Mouse (Mus musculus) liver, embryonic 12.5 days (tissue): Measurements from ENCODE around the gene Gm4952. TPM values are rescaled to one million over a fixed set of nuclear protein-coding genes. Genes with fewer than 3 reads are reported as not detected.

ENCODE experiments used
- ATAC-seq: fragments of 200-750 bp; cut with Nextera tagmentation; 2 replicates; pipeline ENCODE4 v1.8.0; 2017; ENCODE audit warnings: moderate number of reproducible peaks, mild to moderate bottlenecking, moderate library complexity
- H3K27ac ChIP-seq: fragments of 300-500 bp; sonication (generic); 2 replicates; pipeline ENCODE4 v1.5.1; 2016; ENCODE audit warnings: mild to moderate bottlenecking
- H3K27me3 ChIP-seq: fragments of 300-500 bp; sonication (generic); replicated peaks from 2 replicates; pipeline ENCODE4 v1.6.1; 2016; ENCODE audit warnings: mild to moderate bottlenecking, moderate library complexity
- H3K36me3 ChIP-seq: fragments of 300-500 bp; sonication (generic); 2 replicates; pipeline ENCODE4 v1.6.1; 2016; ENCODE audit warnings: mild to moderate bottlenecking, moderate library complexity
- H3K4me1 ChIP-seq: fragments of 300-500 bp; sonication (generic); 2 replicates; pipeline ENCODE4 v1.6.1; 2016
- H3K4me2 ChIP-seq: fragments of 300-500 bp; sonication (generic); 2 replicates; pipeline ENCODE4 v1.6.1; 2016; ENCODE audit warnings: mild to moderate bottlenecking, moderate library complexity
- H3K4me3 ChIP-seq: fragments of 300-500 bp; sonication (generic); 2 replicates; pipeline ENCODE4 v1.5.1; 2016; ENCODE audit warnings: mild to moderate bottlenecking, moderate library complexity
- H3K9ac ChIP-seq: fragments of 300-500 bp; sonication (generic); 2 replicates; pipeline ENCODE4 v1.6.1; 2016; ENCODE audit warnings: mild to moderate bottlenecking, moderate library complexity
- H3K9me3 ChIP-seq: fragments of 300-500 bp; sonication (generic); replicated peaks from 2 replicates; pipeline ENCODE4 v1.6.1; 2016; ENCODE audit warnings: mild to moderate bottlenecking, moderate library complexity
- WGBS: fragments of 180-500 bp; shearing (Covaris S2); methylation state at CpG from one replicate; pipeline ENCODE4 v1.1.7; 2016; ENCODE audit not compliant: insufficient replicate concordance; 5-methylcytosine and 5-hydroxymethylcytosine counted together
- polyA plus RNA-seq: library from polyadenylated mRNA; unstranded; fragments of >200 nt; fragmentation: Nextera tagmentation; extraction: Ambion mirVana; gene quantifications from 2 replicates; pipeline ENCODE4 v1.2.1, GENCODE M21; 2016

Gene Gm4952
- polyA plus RNA-seq, 1 experiment from 2014 or later: 0.68 TPM

- WGBS: 56% methylated on average over 7 of the region's 7 CpGs
- peak overlapping the region; percentile 74 for H3K4me3 ChIP-seq
- peak overlapping the region; percentile 82 for H3K9ac ChIP-seq
- no peak for ATAC-seq
- no peaks in the 10 kb centered on the region for H3K27me3 ChIP-seq
- peaks cover 49% of the 10 kb centered on the region for H3K4me1 ChIP-seq
- H3K4me2 ChIP-seq: peak overlapping the region; percentile 80
- H3K36me3 ChIP-seq: peaks cover 35% of the 10 kb centered on the region
- peak overlapping the region; percentile 1; the same call in 1 of the 2 replicates for H3K27ac ChIP-seq
- no peaks in the 10 kb centered on the region for H3K9me3 ChIP-seq
Observed at GRCm38 (mm10) chr19:12575107-12575506, 24.7 kb upstream of the Gm4952 start.

DNA sequence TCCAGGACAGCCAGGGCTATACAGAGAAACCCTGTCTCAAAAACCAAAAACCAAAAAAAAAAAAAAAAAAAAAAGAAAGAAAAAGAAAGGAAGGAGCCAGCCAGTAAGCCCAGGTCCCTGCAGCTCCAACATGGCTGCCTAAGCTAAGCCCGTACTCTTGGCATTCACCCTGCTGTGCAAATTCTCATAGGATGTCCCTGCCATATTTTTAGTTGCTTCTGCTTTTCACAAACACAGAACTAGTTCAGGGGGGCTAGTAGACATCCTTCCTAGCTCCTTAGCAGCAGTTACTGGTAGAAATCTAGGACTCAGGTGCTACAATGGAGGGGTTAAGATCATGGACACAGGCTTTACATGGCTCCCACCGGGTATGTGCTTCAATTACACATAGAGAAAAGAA is 24.3 kb upstream of the Gm4952 start:
- H3K4me3 ChIP-seq: peak overlapping the region; percentile 74
- no peaks in the 10 kb centered on the region for H3K9me3 ChIP-seq
- H3K36me3 ChIP-seq: peaks cover 35% of the 10 kb centered on the region
- WGBS: 69% methylated on average over 2 of the region's 2 CpGs
- peak overlapping the region; percentile 42; the same call in 1 of the 2 replicates for H3K9ac ChIP-seq
- H3K27ac ChIP-seq: peak overlapping the region; percentile 34; the same call in 1 of the 2 replicates
- peak overlapping the region; percentile 80 for H3K4me2 ChIP-seq
- peaks cover 49% of the 10 kb centered on the region for H3K4me1 ChIP-seq
- ATAC-seq: no peak
- no peaks in the 10 kb centered on the region for H3K27me3 ChIP-seq

GRCm38 (mm10) chr19:12576639-12577038 is 23.1 kb upstream of the Gm4952 start:
- Histone ChIP-seq H3K4me3 (no peak overlapping the region), H3K27me3 (no peaks in the 10 kb centered on the region), H3K36me3 (peaks cover 35% of the 10 kb centered on the region), H3K27ac (no peak overlapping the region), H3K4me1 (peaks cover 49% of the 10 kb centered on the region), H3K9ac (no peak overlapping the region), H3K9me3 (no peaks in the 10 kb centered on the region), H3K4me2 (peak overlapping the region; percentile 80)
- ATAC-seq: no peak
- 52% methylated on average over 2 of the region's 2 CpGs for WGBS

- Histone ChIP-seq H3K4me2 (no peak overlapping the region), H3K27me3 (no peaks in the 10 kb centered on the region), H3K4me3 (no peak overlapping the region), H3K27ac (no peak overlapping the region), H3K9me3 (no peaks in the 10 kb centered on the region), H3K4me1 (no peaks in the 10 kb centered on the region), H3K36me3 (peaks cover 59% of the 10 kb centered on the region), H3K9ac (no peak overlapping the region)
- WGBS: 62% methylated on average over 4 of the region's 4 CpGs
- ATAC-seq: no peak
Observed at GRCm38 (mm10) chr19:12585310-12585709, 14.5 kb upstream of the Gm4952 start.

GRCm38 (mm10) chr19:12591908-12592307 is 7.9 kb upstream of the Gm4952 start:
- peaks cover 11% of the 10 kb centered on the region; the same call in 1 of the 2 replicates for H3K4me1 ChIP-seq
- no peaks in the 10 kb centered on the region for H3K9me3 ChIP-seq
- no peak overlapping the region for H3K27ac ChIP-seq
- WGBS: 17% methylated on average over 1 of the region's 1 CpGs
- no peak overlapping the region for H3K4me3 ChIP-seq
- peaks cover 16% of the 10 kb centered on the region for H3K27me3 ChIP-seq
- no peak overlapping the region for H3K9ac ChIP-seq
- H3K36me3 ChIP-seq: peaks cover 32% of the 10 kb centered on the region
- no peak overlapping the region for H3K4me2 ChIP-seq
- peak; percentile 54 for ATAC-seq

DNA sequence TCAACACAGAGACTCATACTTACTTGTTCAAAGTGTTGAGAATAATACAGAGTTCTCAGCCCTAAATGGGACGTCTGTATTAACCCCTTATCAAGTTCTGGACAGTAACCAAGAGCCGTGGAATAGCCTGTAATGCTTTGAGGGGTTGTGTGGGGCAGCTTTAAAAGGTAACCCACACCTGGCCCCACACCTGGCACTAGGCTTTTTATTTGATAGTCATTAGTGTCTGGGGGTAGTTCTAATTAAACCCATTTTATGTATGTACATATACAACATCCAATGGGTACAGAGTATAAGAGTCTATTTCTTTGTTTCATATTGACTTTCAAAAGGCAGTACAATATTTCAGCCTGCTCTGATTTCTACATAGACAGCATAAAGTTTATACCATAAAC is 4.6 kb upstream of the Gm4952 start:
- Histone ChIP-seq H3K36me3 (peaks cover 6% of the 10 kb centered on the region; the same call in 1 of the 2 replicates), H3K9ac (no peak overlapping the region), H3K4me2 (peak overlapping the region; percentile 79), H3K4me1 (peaks cover 11% of the 10 kb centered on the region; the same call in 1 of the 2 replicates), H3K27me3 (peaks cover 21% of the 10 kb centered on the region), H3K4me3 (no peak overlapping the region), H3K9me3 (no peaks in the 10 kb centered on the region), H3K27ac (no peak overlapping the region)
- no peak; the same call in 1 of the 2 replicates for ATAC-seq
- WGBS: 41% methylated on average over 2 of the region's 2 CpGs

- Histone ChIP-seq H3K4me1 (peaks cover 11% of the 10 kb centered on the region; the same call in 1 of the 2 replicates), H3K27me3 (peaks cover 21% of the 10 kb centered on the region), H3K27ac (peak overlapping the region; percentile 40; the same call in 1 of the 2 replicates), H3K9ac (peak overlapping the region; percentile 54), H3K9me3 (no peaks in the 10 kb centered on the region), H3K36me3 (0 out of 2 replicates have a peak, but pooled peaks cover 6% of the 10 kb centered on the region), H3K4me3 (peak overlapping the region; percentile 58), H3K4me2 (peak overlapping the region; percentile 79)
- WGBS: under 1% methylated on average over 49 of the region's 49 CpGs
- ATAC-seq: peak; percentile 80
Observed at GRCm38 (mm10) chr19:12595530-12596289, 4.1 kb upstream of the Gm4952 start.

DNA sequence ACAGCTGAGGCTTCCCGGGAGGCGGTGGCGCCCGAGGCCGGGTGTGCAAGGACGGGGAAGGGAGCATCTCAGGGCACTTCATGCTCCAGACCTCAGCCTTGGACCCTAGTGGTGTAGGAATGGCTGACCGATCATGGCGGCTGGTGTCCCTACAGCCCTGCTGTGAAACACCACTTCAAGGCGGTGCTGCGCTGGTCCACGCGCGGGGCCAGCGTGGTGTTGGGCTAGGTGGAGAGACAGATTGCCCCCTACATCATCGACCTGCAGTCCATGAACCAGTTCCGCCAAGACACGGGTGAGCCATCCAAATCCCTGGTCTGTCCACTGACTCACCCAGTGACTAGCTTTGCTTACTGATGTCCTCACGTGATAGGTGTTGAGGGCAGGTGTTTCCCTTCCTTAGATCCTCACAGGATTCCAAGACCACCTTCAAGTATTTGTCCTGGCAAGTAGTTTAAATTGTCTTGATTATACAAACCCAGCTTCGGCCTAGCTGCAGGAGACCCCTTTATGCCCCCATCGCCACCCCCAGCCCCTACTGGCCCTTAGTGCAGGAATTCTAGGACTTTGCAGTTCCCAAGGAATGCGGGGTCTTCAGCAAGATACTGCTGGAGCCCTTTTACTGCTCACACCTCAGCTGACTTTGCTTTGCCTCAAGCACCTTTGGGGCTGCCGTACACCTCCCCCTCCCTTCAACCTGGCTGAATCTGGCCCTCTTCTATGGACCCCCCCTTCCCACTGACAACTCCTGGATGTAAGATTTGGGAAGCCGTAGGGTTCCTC is 3.3 kb upstream of the Gm4952 start:
- 18% methylated on average over 23 of the region's 23 CpGs for WGBS
- H3K27ac ChIP-seq: no peak overlapping the region; the same call in 1 of the 2 replicates
- peak; percentile 29 for ATAC-seq

GRCm38 (mm10) chr19:12597073-12597405 is 2.7 kb upstream of the Gm4952 start:
- no peak for ATAC-seq
- peaks cover 21% of the 10 kb centered on the region for H3K27me3 ChIP-seq
- peak overlapping the region; percentile 79; the same call in 1 of the 2 replicates for H3K4me2 ChIP-seq
- WGBS: 71% methylated on average over 3 of the region's 3 CpGs
- no peak overlapping the region for H3K4me3 ChIP-seq
- H3K9me3 ChIP-seq: no peaks in the 10 kb centered on the region
- H3K4me1 ChIP-seq: peaks cover 11% of the 10 kb centered on the region; the same call in 1 of the 2 replicates
- no peak overlapping the region for H3K27ac ChIP-seq
- no peaks in the 10 kb centered on the region for H3K36me3 ChIP-seq
- H3K9ac ChIP-seq: no peak overlapping the region

More for the DNA sequence above, 3.3 kb upstream of the Gm4952 start:
- Histone ChIP-seq H3K36me3 (0 out of 2 replicates have a peak, but pooled peaks cover 2% of the 10 kb centered on the region), H3K9ac (peak overlapping the region; percentile 54), H3K4me1 (peaks cover 11% of the 10 kb centered on the region; the same call in 1 of the 2 replicates), H3K9me3 (no peaks in the 10 kb centered on the region), H3K27me3 (peaks cover 21% of the 10 kb centered on the region), H3K4me2 (peak overlapping the region; percentile 79), H3K4me3 (peak overlapping the region; percentile 58)

DNA sequence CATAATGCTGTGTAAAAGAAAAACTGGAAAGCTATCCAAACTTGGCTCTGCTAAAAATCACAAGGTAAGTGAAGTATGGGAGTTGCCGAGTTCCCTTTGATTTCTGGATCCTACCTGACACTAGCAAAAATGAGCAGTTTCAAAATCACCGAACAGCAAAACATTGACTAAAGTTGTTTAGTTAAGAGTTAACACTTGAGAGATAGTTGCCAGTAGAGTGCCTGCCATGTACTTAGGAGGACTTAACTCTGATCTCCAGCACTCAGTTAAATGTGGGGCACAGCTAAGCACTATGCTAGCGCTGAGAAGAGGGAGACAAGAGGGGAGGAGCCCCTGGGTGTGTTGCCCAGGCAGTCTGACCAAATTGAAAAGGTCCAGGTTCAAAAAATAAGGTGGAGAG is 1.1 kb upstream of the Gm4952 start:
- no peak overlapping the region for H3K4me2 ChIP-seq
- H3K27me3 ChIP-seq: peaks cover 21% of the 10 kb centered on the region
- 52% methylated on average over 3 of the region's 3 CpGs for WGBS
- no peak for ATAC-seq
- H3K36me3 ChIP-seq: no peaks in the 10 kb centered on the region
- no peak overlapping the region for H3K4me3 ChIP-seq
- H3K9ac ChIP-seq: no peak overlapping the region
- no peaks in the 10 kb centered on the region for H3K9me3 ChIP-seq
- no peak overlapping the region for H3K27ac ChIP-seq
- H3K4me1 ChIP-seq: peaks cover 11% of the 10 kb centered on the region; the same call in 1 of the 2 replicates

DNA sequence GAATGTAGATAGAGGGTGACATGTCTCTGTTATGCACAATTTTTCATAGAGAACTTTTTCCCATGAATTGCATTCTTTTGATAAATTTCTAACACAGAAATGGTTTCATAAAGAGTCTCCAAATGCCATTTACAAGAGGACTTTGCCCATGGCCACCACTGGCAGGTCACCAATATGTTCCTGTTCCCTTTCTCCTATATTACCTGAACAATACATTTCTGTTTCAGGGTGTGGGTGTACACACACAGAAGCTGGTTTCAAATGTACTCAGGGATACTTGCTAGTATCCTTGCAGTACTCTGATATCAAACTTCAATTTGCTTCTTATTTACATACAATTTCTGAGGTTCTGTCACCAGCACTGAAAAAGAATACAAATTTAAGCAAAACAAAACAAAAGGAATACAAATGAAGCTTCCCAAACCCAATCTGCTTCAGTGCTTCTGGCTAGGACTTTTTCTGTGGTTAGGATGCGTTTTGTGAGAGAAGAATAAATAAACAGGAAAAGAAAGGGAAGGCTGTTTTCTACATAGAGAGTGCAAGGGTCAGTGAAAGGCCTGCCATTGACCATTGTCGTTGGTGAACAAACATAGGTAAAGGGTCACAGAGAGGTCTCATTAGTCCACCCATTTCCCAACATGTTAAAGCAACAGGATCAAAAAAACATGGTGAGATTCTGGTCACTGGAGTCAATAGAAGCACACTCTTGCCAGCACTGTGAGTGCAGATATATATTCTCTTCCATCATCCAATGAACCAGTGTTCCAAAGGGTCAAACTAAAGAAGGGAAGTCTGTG is 1.1 kb downstream of the Gm4952 start:
- peak; percentile 44; the same call in 1 of the 2 replicates for ATAC-seq
- Histone ChIP-seq H3K4me2 (no peak overlapping the region), H3K4me1 (peaks cover 6% of the 10 kb centered on the region; the same call in 1 of the 2 replicates)

More for the DNA sequence above, 1.1 kb downstream of the Gm4952 start:
- 35% methylated on average over 2 of the region's 2 CpGs for WGBS
- no peak overlapping the region for H3K9ac ChIP-seq
- peaks cover 15% of the 10 kb centered on the region for H3K27me3 ChIP-seq
- no peak overlapping the region for H3K4me3 ChIP-seq
- no peaks in the 10 kb centered on the region for H3K9me3 ChIP-seq
- no peak overlapping the region for H3K27ac ChIP-seq
- no peaks in the 10 kb centered on the region for H3K36me3 ChIP-seq
